Mouse (Mus musculus): ENCODE data around the gene Phf21a.

Gene Phf21a

DNA sequence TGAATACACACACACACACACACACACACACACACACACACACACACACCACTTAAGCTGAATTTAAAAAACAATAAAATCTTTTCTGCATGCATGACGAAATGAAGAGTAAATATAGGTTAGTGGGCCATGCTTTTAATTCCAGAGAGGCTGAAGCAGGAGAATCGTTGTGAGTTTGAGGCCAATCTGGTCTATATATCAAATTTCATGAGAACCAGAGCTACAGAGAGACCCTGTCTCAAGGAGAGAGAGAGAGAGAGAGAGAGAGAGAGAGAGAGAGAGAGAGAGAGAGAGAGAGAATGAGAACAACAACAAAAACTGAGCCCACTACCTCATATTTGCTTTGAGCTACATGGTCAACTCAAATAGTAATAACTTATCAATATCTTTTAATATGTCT, at the start of gene Phf21a:
TSS of gene Phf21a (plus strand) at position 301 of the 400 bp plus-strand sequence.
- no peak for DNase-seq

DNA sequence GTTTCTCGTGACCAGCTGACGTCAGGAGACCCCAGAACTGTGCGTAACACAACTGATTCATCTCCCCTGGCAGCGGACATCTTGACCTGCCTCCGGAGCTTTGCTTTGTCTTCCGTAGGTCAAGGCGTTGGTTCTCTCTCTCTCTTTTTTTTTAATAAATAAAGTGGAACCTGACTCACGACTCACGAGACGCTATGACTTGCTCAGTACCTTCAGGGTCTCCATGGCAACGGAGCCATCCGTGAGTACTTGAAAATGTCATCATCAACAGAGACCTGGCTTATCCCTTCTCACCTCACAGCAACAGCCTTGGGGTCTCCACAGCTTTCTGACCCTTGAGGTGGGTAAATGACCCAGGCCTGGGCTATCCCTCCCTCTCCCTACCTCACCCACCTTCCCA, 49.6 kb upstream of the Phf21a start:
- DNase-seq = no peak

DNA sequence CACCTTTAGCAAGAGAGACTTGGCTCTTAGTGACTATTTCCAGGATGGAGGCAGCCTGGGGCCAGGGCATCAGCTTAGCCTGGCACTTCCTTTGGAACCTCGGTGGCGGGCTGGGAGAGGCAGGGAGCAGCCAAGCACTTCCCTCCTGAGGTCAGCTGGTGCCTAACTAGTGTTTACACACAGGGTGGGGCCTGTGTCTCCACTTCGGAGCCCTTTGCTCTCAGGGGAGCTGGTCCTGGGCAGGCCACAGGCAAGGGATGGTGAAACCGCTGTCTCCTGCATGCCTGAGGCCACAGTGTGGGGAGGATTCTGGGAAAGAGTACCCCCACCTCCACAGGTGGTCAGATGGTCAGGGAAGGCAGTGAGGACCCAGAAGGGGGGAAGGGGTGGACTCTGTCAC, 45.3 kb upstream of the Phf21a start:
- no peak for DNase-seq

DNA sequence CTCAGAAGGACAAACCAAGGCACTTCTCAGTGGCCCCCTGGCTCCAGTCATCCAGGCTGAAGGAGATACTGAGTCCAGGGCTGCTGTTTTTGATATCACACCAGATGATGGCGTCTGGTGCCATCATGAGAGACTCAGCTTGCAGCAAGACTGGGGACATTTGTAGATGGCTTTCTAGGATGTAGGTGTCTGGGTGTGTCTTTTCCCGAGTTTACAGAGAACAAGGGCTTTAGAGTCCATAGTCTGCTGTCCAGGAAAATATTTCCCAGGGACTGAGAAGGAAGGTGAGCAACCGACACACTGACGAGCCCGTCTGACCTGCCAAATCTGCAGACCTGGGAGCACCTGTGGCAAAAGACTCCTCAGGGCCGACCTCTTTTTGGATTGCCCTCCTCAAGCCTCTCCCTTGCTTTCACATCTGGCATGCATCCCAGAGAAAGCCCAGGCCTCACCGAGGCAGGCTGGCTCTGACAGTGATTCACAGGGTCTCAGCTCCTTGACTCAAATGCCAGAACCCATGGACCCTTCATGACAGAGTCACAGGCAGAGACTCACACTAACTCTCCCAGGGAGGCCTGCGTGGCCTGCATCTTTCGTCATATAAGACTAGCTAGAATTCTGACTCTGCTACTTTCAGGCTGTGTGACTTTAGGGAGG, 44.8 kb upstream of the Phf21a start:
- no peak for DNase-seq

DNA sequence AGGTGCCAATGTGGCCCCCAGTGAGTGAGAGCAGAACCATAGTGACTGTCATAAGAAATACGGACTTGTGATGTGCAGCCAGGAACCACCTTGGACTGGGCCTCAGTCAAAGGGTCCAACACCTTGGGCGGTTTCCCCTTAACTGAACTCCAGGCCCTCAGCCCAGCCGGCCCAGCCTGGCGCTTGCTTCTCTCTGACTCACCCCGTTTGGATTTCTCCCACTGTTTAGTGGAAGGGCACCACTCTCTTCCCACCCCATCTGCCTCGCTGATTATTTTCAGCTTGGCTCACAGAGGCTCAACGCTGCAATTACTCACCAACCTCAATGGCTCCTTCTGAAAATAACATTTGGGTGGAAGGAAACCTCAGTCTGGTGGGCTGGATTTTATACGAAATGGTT, 40.7 kb upstream of the Phf21a start:
- DNase-seq = peak; percentile 58

DNA sequence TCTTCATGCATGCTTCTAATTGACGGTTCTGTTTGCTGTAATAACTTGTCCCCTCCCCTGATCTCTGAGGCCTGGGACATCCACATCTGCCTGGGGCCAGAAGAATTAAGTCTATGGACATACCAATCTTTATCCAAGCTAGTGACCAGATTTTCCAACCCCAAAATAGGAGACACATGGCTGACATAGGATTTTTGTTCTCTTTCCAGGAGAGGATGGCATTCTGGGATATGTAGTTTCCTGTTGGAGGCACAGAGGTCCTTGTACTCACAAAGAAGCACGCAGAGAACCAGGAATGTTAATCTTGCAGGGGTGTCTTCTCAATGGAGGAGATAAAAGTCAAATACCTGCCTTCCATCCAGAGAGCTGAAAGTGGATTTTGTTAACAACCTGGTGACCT, 40.2 kb upstream of the Phf21a start:
- DNase-seq = no peak

DNA sequence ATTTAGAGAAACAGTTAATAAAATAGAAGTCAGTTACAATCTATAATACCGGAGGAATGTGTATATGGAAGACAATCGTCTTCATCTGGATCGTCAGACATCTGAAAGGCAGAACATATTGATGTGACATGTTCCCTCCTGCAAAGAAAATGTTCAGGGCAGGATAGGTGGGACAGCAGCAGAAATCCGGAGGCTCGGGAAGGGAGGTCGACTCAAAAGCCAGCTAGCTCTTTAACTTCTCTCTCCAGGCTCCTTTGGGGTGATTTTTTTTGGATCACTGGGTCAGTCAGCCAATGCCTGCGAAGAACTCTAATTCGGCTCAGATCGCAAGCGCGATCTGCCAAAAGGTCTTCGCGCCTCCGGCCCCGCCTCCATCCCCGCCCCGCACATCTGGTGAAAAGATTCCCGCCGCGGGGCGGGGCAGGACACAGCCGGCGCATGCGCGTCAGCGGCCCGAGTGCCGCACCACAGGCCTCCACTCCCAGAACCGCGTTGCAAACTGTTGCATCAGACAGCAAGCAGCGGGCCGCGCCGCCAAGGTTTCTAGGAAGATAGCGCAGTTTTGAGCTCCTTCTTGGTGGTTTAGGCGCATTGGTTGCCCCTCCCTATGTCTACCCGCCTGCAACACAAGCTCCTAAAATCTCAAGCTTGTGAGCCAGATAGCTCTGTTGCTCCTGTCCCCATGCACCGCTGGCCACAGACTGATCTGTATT, 37.7 kb upstream of the Phf21a start:
- peak; percentile 86 for DNase-seq

DNA sequence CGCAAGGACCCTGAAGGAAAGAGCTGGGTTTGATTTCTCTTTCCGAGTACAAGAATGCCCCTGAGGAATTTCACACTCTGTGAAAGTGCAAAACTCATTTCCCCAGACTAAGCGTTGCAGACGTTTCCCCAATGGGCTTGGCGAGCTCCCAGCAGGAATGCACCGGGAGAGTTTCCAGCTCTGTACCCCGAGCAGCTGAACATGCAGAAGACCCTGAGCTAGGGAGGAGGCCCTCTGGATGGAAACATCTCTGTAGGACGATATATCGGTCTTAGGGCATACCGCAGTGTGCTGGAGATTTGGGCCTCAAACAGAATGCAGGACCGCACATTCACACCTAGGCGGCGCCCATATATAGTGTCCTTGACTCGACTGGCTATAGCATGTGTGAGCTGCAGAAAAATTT, 37.1 kb upstream of the Phf21a start:
- peak; percentile 64 for DNase-seq

DNA sequence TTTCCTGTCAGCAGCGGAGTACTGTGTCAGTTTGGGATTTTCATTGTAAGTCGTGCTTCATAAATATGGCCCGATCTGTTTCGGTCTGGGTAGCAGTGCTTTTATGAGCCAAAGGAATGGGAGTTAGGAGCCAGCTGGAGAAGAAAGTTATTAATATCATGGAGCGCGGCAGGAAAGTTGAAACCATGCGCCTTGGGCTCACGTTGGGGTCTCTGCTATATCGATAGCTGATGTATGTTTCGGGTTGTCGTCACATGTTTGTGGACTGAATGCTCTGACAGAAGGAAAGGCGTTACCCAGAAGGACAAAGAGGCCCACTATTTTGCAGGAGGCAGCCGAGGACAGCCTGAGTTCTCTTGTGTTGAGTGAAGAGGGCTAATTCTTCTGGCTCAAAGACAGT, 36.2 kb upstream of the Phf21a start:
- no peak for DNase-seq

DNA sequence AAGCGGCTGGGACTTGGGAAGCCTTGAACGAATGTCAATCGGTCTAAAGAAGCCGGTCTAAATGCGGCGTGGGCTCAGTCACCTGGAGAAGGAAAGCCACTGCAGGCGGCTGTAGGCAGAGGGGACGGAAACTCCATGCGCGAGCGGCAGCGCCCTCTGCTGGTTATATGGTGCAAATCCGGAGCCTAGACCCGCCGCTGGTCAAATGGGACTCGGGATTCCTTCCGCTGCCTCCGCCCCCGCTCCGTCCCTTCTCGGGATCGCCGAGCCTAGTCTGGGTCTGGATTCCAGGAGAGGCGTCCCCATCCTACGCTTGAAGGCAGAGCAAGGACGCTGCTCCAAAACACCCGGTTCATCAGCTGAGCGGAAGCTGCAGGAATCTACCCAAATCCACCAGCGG, 34.4 kb upstream of the Phf21a start:
- DNase-seq = peak; percentile 95

DNA sequence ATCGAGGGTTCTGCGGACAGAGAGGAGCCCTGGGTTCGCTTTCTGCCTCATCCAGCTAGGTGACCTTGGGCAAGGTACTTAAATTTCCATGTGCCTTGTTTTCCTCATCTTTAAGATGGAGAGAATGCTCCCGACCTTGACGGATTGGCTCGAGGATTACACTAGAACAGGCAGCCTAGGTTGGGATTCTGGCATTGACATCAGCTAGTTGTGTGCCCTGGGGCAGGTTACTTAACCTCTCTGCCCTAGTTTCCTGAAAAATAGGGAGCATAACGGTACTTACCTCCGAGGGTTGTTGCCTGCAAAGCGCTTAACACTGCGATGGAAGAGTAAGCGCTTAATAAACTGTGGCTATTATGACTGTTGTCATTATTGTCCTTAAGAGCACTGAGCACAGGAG, 34.0 kb upstream of the Phf21a start:
- no peak for DNase-seq

DNA sequence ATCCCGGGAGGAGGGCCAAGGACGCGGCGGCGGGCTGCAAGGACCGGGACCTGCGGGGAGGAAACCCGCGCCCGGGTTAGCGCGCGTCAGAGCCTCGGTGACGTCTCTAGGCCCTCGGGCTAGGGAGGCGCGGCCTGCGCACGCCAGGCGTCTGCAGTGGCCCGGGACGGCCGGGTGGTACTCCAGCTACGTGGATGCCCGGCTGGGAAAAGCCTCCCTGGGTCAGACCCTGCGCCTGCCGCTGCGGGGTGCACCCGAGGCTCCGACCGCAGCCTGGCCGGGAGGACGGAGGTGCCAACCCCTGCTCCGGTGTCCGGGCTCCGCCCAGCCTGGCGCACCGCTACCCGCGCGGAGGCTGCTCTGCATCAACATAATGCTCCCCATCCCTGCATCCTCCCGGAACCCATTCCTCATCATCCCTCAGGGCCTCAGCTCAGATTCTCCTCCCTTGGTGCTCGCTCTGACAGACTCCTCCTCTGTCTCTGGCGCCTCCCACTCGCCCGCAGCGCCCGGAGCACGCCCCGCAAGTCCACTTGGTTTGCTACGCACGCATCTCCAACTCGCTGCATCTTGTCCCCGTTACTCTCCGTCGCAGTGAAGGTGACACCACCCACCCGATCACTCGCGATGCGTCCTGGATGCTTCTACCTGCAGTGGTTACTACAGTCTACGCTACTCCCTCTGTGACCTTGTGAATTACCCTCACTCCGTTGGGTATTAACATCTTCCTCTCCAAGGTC, 33.3 kb upstream of the Phf21a start:
- peak; percentile 80 for DNase-seq

DNA sequence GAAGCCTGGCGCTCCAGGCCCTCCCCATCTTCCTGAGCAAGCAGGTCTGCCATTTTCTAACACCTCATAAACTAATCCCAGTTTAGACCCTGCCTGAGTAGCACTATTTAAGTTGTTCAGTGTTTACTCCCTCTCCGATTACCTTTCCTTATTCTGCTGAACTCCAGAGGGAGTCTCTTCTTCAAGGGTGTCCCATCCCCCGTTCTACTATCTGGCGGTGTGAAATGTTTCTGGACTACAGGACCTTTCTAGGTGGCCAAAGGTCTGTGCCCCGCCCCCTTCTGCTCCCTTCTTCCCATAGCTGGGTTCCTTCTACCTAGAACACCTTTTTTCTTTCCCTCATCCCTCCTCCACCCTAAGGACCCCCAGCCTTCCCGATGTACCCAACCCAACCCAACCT, 32.6 kb upstream of the Phf21a start:
- no peak for DNase-seq

DNA sequence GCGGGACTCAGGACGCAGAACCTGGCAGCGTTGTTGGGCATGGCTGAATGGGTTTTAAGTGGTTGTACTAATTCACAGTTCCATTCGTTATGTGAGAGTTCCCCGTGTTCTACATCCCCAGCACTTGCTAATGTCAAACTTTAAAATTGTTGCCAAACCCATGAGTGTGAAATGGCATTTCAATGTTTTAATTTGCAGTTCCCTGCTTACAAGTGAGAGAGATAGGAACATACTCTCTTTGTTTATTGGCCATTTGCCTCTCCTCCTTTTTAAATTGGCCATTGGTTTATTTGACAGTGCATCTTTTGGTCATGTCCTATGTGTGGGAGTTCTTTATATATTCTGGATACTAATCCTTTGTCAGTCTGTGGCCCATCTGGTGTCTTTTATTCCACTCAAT, 31.6 kb upstream of the Phf21a start:
- no peak for DNase-seq

DNA sequence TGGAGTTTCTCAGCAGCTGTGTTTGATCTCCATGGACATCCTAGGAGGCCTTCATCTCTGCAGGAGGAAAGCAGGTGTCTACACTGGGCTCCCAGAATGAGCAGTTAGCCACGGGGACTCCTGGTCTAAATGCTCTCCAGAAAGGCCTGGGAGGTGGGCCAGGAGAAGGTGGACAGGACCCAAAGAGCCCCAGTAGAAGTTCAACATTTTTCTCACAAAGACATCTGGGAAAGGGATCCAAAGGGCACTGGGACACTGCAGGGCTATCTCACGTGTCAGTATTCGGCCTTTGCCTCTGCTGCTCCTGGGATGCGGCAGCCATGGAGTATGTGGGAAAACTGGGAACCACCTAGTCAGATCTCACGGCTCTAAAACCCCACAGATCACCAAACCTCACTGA, 29.8 kb upstream of the Phf21a start:
- DNase-seq = no peak

DNA sequence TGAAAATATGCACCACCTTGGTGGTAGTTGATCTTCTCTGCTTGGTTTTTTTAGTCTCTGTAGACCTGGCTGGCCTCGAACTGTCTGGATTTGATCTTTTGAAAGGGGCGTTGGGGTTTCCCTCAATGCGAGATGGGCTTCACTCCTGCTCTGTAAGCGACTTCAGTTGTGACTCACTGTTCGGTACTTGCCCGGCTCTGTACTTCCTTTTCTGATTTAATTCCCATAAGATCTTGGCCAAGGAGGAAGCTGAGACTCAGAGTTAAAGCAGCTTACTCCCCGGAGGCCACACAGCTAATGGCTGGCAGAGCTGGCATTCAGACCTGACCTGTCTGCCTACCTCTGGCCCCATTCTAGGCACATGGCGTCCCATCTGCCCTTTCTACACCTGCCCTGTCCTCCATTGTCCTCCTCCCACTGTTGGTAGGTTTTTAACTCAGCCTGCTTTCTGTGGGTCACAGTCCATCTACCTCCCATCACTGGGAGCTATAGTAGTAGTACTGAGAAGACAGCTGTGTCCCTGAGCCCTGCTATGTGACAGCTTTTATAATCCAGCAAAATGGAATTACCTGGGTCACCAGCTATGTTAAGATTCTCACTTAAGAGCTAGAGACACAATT, 27.5 kb upstream of the Phf21a start:
- no peak for DNase-seq

DNA sequence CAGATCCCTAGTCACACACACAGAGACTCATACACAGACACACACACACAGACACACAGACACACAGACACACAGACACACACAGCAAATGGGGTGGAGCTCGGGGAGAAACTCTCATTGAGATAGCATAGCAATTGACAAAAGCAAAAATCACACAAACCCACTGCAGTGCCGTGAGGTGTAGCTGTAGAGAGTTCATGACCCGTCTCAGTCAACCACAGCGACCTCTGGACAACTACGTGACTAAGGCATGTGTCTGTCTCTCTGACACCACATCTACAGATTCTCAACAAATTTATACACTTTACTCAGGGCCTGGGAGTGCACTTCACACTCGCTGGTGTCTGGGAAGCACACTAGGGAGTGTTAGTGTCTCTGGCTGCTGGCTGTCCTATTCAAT, 27.0 kb upstream of the Phf21a start:
- DNase-seq = no peak

DNA sequence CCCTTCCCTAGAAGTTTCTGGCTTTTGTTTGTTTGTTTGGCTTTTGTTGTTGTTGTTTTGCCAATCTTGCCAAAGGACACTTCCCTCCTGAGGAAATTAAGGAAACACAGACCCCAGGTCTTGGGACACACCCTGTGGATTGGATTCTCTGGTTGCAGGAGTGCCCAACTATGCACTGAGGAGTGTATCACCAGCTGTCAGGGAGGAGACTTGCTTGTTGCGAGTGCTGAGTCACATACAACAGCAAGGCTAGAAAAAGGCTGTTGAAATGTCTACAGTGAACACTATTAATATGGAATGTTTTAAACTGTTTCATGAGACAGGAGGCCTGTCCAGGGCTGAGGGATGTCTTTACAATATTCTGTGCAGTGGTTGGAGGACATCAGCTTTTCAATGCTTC, 26.0 kb upstream of the Phf21a start:
- DNase-seq = no peak

DNA sequence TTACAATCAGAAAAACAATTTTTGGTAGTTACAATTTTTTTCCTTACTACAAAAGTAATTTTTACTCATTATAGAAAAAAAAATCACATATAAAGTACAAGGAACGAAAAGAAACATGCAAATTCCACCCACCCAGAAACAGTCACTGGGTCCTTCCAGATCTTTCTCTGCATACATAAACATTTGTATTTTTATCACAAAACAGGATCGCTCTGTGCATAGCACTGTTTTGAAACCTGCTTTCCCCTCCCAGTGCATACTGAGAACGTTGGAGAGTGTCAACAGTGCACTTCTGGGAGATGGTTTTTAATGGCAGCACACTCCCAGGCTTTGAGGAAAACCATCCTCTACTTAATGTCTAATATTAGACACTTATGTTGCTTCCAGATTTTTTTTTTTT, 25.3 kb upstream of the Phf21a start:
- DNase-seq = no peak

DNA sequence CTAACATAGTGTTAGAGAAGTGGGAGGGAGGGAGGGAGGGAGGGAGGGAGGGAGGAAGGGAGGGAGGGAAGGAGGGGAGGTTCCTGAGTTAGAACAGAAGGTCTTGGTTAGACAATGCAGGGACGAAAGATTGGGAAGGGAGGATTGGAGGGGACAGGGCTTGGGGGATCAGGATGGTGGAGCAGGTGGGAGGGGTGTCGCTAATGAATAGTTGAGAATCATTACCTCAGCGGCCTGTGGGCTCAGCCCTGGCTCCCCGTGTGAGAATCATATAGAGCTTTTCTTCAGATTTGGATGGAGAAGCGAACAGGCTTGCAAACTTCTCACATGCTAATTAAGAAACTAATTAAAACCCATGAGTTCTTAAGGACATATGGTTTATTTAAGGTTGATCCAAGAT, 23.3 kb upstream of the Phf21a start:
- no peak for DNase-seq

DNA sequence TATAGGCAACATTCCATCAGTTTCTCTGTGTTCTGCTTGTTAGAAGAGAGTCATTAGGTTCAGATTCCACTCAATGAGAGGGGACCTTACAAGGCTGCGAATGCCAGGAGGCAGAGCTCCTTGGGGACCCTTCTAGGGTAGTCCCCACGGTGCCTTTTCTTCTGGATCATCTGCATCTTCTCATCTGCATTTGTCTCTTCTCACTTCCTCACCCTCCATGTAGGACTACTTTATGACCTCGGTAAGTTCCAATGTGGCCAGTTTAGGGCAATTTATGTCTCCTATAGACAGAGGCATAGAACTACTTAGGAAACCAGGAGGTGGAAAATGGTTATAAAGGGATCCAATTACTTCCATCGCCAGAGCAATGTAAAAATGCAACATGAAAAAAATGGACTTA, 21.8 kb upstream of the Phf21a start:
- no peak for DNase-seq

DNA sequence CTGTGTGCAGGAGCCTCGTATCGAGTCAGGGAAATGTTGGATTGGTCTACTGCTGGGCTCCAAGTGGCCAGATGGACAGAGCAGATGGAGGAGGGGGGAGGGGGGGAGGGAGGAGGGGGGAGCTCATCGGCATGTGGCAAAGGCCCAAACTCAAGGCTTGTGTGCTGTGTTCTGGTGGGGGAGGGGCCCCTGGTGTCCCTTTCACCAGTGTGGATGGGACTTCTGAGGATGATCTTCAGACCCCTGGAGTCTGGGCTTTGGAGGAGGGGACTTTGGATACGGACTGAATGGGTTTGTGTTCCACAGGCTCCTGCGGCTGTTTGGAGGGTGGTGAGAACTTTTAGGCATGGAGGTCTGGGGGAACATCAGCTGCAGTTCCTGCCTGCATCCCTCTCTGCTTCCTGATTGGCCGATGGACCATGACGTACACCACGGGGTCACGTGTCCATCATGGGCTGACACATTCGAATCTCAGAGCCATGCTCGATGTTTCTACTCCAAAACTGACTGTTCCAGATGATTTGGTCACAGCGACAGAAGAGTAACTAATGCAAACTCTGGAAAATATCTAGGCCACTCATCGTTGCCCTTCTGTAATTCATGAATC, 16.7 kb upstream of the Phf21a start:
- DNase-seq = no peak

DNA sequence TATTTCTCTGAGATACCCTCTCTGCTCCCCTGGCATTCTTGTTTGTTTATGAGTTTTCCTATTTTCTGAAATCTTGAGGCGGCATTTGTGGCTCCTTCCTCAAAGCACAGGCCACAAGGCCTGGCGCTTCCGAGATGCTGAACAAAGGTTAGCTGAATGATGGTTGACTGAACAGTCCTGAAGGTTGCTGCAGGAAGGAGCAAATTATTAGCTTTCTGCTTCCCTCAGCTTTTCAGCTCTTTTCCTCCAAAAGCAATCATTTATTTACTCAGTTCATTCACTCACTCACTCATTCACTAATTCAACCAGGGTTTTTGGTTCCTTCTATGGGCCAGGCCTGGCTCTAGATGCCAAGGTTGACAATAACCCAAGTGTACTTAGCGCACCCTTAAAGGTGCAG, 10.7 kb upstream of the Phf21a start:
- no peak for DNase-seq

Measured in right cerebral cortex, postnatal 25 days (tissue).